Mouse (Mus musculus) liver, embryonic 14.5 days (tissue): ENCODE data around the gene Pbrm1.

Source experiments
- CTCF ChIP-seq: IDR thresholded peaks from 2 replicates; pipeline ENCODE4 v1.5.1; 2016; ENCODE audit warnings: antibody characterized with exemption, low read depth, control low read depth
- EP300 ChIP-seq: IDR thresholded peaks from 2 replicates; pipeline ENCODE4 v1.6.1; 2016; ENCODE audit warnings: antibody characterized with exemption, low read depth

DNA sequence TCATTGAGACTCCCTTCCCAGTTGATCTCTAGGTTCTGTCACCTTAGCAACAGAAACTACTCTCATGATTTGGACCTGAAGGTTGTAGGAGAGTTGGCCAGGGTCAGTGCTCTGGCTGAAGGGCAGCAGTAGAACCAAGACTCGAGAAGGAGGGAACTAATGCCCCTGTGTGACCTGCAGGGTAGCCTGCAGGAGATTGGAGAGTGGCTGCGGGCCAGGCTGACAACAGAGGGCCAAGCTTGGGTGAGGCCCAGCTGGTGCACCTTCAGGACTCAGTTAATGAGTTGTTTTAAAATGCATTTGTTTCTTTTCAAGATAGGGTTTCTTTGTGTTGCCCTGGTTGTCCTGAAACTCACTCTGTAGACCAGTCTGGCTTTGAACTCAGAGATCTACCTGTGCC is 146.1 kb downstream of the Pbrm1 start:
- TF ChIP-seq EP300 (no peak), CTCF (no peak)
